Mouse (Mus musculus): ENCODE results near the gene Gpatch3. TPM values are rescaled to one million over a fixed set of nuclear protein-coding genes. Genes with fewer than 3 reads are reported as not detected.

The Gpatch3 gene
- polyA plus RNA-seq (2012), result 15.9 and 22.6 TPM in 2 replicates

DNA sequence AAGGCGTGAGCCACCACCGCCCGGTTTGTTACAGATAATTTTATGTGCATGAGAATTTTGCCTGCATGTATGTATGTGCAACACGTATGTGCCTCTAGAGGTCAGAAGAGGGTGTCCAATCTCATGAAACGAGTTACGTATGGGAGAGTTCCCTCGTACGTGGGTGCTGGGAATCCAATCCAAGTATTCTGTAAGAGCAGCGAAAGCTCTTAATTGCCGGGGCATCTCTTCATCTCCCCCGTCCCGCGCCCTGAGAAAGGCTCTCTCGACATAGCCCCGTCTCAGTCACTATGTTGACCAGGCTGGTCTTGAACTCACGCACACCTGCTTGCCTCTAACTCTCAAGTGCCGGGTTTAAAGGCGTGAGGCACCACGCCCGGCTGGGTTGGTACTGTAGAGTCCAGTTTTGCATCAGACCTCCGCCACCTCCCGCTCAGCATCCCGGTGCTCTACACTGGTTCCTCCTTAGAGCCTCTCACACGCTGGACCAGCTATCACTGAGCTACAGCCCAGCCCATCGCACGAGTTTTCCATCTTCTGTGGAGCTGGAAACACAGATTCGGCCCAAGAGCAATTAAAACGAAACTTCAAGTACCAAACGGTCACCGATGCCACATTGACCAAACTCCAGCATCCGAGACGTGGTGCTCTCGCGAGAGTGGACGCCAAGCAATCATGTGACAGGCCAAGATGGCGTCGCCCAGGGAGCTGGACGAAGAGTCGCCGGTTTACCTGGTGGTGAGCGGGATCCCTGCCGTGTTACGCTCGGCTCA, at the start of gene Gpatch3:
TSS of gene Gpatch3 (plus strand) at position 676 of the 773 bp plus-strand sequence.

DNA sequence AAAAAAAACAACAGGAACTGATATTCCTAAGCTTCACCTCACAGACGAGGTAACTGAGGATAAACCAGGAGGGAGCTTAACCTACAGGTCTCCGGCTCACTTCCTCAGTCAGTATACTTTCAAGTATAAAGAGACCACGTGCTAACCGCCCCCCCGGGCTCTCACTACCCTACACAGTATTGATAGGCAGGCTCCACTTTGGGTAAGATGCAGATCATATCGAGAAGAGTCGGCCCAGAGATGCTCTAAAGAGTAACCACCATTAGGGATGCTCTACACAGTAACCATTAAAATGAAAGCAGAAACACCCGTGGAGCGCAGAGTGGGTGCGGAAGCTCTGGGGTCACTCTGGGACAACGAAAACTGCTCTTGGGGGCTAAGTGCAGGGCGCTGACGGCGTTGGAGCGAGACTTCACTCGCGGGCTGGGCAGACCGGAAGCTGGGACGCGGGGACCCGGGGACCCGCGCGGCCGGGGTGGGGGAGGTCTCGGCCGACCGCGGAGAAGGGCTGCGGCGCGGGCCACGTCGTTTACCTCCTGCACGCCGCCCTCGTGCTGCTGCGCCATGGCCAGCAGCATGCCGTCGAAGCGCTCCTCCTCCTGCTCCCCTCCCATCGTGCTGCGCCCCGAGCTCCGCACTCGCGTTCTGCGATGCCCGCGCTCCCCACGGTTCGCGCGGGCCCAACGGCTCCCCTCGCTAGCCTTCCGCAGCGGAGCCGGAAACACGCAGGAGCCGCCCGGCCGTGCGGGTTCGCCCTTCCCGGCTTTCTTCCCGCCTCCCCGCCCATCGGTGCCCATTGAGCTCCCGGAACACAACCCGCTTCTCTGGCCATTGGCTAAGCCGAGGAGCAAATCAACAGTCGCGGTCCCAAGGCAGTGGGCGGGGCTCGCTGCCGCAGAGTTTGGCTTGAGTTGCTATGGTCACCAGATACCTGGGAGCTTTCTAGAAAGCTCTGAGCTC, 29.0 kb upstream of the Gpatch3 start, which contains the start of gene Nudc:
TSS of gene Nudc (minus strand) at position 725 of the 960 bp plus-strand sequence.

DNA sequence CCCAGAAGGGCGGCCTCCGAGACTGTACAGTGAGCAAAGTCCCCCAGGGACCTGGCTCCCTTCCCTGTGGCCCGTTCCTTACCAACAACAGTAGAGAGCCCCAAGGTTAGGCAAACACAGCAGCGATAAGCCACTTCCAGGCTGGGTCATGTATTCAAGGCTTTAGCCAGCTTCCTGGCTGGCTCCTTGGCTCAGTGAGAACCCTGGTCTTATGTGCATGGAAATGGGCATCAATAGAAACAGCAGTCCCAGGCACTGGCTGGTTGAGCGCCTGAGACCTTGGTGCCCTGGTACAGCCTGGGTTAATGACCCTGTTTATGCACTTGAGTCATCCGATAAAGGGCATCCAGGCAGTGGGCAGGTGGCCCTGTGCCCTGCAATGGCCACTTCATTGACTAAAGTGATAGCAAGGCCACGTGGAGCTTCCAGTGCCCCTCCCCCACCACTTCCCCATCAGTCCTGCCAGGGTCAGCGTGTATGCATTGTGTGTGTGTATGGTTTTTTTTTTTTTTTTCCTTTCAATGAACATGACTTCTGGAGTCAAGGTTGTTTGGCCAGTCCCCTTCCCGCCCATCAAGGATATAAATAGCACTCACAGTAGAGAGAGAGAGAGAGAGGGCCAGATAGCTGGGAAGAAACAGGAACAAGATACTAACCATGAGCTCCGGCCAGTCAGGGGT, 21.6 kb upstream of the Gpatch3 start, which contains the start of gene Nr0b2:
TSS of gene Nr0b2 (plus strand) at position 609 of the 680 bp plus-strand sequence.

DNA sequence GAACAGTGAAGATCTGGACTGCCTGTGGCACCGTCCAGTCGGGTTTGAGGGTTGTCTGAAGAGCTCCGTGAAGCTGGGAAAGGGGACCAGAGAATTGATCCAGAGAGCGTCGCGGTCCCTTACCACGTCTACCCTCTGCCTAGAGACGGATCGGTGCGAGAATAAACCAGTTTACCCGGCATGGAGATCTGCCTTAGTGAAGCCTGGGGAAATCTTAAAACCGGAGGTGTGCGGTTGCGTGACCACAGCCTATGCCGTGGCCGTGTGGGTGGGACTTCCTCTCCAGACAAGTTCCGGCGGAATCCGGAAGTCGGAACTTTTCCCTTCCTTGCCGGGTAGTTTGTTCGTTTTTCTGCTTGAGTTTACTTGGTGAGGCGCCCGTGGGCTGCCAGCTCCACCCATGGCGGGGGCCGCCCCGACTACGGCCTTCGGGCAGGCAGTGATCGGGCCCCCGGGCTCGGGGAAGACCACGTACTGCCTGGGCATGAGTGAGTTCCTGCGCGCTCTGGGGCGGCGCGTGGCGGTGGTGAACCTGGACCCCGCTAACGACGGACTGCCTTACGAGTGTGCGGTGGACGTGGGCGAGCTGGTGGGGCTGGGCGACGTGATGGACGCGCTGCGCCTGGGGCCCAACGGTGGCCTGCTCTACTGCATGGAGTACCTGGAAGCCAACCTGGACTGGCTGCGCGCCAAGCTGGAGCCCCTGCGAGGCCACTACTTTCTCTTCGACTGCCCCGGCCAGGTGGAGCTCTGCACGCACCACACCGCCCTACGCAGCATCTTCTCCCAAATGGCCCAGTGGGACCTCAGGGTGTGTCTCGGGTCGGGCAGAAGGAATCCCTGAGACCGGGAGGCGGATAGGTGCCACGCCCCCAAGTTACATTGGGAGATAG, 9.8 kb downstream of the Gpatch3 start, which contains the start of gene Gpn2:
TSS of gene Gpn2 (plus strand) at position 304 of the 893 bp plus-strand sequence.

DNA sequence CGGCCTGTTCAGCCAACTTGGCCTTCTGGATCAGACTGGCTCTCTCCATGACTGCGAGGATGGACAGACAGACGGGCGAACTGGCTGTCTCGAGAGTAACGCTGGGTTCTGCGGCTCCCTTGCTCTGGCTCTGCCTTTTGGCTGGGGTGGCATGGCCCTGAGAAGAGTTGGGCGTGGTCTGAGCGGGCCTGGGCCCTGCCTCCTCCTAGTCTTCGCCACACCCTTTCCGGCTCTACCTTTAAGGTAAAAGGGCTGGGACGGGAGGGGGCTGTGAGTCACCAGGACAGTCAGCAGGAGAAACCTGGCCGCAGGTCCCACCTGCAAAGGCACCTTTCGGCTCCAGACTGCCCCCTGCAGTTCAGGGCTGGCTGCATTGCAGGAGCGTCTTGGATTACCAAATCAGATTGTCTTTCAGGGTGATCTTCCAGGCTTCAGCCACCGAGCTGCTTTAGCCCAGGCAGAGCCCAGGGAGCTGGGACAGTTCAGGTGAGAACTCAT, 27.2 kb downstream of the Gpatch3 start, which contains the start of gene Sfn:
TSS of gene Sfn (minus strand) at position 448 of the 498 bp plus-strand sequence.

Other genes starting within 250 kb of the Gpatch3 start
- 97.5 and 98.3 TPM in 2 replicates for gene Wdtc1, start 221.3 kb upstream of the Gpatch3 start, polyA plus RNA-seq (2012)
- 62.5 and 66.4 TPM in 2 replicates for gene Slc9a1, start 205.0 kb upstream of the Gpatch3 start, polyA plus RNA-seq (2012)
- 0.05 and 0.10 TPM in 2 replicates for gene Tent5b, start 94.6 kb upstream of the Gpatch3 start, polyA plus RNA-seq (2012)
- gene Trnp1, start 76.2 kb upstream of the Gpatch3 start, polyA plus RNA-seq (2012), result 0.10 and 0.85 TPM in 2 replicates
- 0.09 TPM in 1 of 2 replicates, not detected in the other for gene Kdf1, start 55.8 kb upstream of the Gpatch3 start, polyA plus RNA-seq (2012)
- gene Nudc, start 28.7 kb upstream of the Gpatch3 start, polyA plus RNA-seq (2012), result 465 and 673 TPM in 2 replicates
- 3.7 and 6.3 TPM in 2 replicates for gene Nr0b2, start 21.4 kb upstream of the Gpatch3 start, polyA plus RNA-seq (2012)
- gene Gpn2, start 9.6 kb downstream of the Gpatch3 start, polyA plus RNA-seq (2012), result 59.1 and 63.0 TPM in 2 replicates
- 34.4 and 37.5 TPM in 2 replicates for gene Sfn, start 27.4 kb downstream of the Gpatch3 start, polyA plus RNA-seq (2012)
- gene Zdhhc18, start 75.4 kb downstream of the Gpatch3 start, polyA plus RNA-seq (2012), result 60.6 and 62.1 TPM in 2 replicates
- 12.9 and 13.3 TPM in 2 replicates for gene Pigv, start 97.9 kb downstream of the Gpatch3 start, polyA plus RNA-seq (2012)
- 102 and 143 TPM in 2 replicates for gene Arid1a, start 182.0 kb downstream of the Gpatch3 start, polyA plus RNA-seq (2012)